ENCODE assay signal across 22 mouse cellular contexts in genomic region chr14:21636548-21636947, GRCm38 (mm10).
DNase-seq lines count a peak whose midpoint lies in the region; ATAC-seq lines count a peak whose summit lies in the region.
"Had no signal": no experiment of that assay in that cellular context is flagged by ENCODE, and none has a peak within 500 bp of the region (broad histone marks: within the 10 kb centered on the region; RNA-seq: fewer than 3 reads in every experiment).

No protein-coding gene starts in this region.

- peak; percentile 47; the same call in 1 of the 2 replicates for ATAC-seq in frontal cortex, adult (ENCODE audit: low TSS enrichment)
- ATAC-seq in intestine, embryonic 14.5 days (replicated peaks; ENCODE audit: low FRiP score, low TSS enrichment, low read depth) = no peak
- ATAC-seq in intestine, embryonic 16.5 days = no peak
- ATAC-seq in common myeloid progenitor, adult 5-6 weeks (replicated peaks; ENCODE audit: low read depth, poor library complexity, severe bottlenecking) = 0 out of 2 replicates have a peak, but pooled peaks have one; percentile 39
- no peak for ATAC-seq in granulocyte monocyte progenitor cell, adult 5-6 weeks (replicated peaks; ENCODE audit: poor library complexity, severe bottlenecking)
- ATAC-seq: forebrain, embryonic 14.5 days; liver, postnatal 0 days had no signal

- H3K9ac ChIP-seq in intestine, embryonic 14.5 days (ENCODE audit: low read length) = no peak overlapping the region
- no peak overlapping the region for H3K9ac ChIP-seq in intestine, embryonic 16.5 days (ENCODE audit: low read depth, low read length)
- H3K9ac ChIP-seq: embryonic facial prominence, embryonic 13.5 days; hindbrain, embryonic 14.5 days; liver, postnatal 0 days; neural tube, embryonic 13.5 days; stomach, embryonic 15.5 days had no signal

- H3K36me3 ChIP-seq in intestine, embryonic 14.5 days (ENCODE audit: control insufficient read depth, insufficient read depth, low read length) = peaks cover 33% of the 10 kb centered on the region
- peaks cover 3% of the 10 kb centered on the region; the same call in 1 of the 2 replicates for H3K36me3 ChIP-seq in intestine, embryonic 16.5 days (ENCODE audit: control insufficient read depth, insufficient read depth, low read length)

- no peak overlapping the region for H3K4me2 ChIP-seq in intestine, embryonic 14.5 days (ENCODE audit: low read length)
- no peak overlapping the region for H3K4me2 ChIP-seq in intestine, embryonic 16.5 days (ENCODE audit: low read depth, low read length)
- H3K4me2 ChIP-seq: embryonic facial prominence, embryonic 13.5 days; heart, embryonic 11.5 days; hindbrain, embryonic 14.5 days; neural tube, embryonic 13.5 days; stomach, embryonic 15.5 days had no signal

- WGBS in intestine, embryonic 14.5 days = 79% methylated on average over 6 of the region's 6 CpGs
- 78% methylated on average over 6 of the region's 6 CpGs for WGBS in intestine, embryonic 16.5 days

- no peak overlapping the region for H3K27ac ChIP-seq in intestine, embryonic 14.5 days (ENCODE audit: low read depth)
- no peak overlapping the region for H3K27ac ChIP-seq in intestine, embryonic 16.5 days (ENCODE audit: low read length)
- H3K27ac ChIP-seq: embryonic facial prominence, embryonic 13.5 days; hindbrain, embryonic 14.5 days; limb, embryonic 10.5 days; neural tube, embryonic 13.5 days; stomach, embryonic 15.5 days had no signal

- H3K27me3 ChIP-seq in intestine, embryonic 14.5 days (replicated peaks; ENCODE audit: control insufficient read depth, insufficient read depth, low read length) = no peaks in the 10 kb centered on the region
- no peaks in the 10 kb centered on the region for H3K27me3 ChIP-seq in intestine, embryonic 16.5 days (replicated peaks; ENCODE audit: control insufficient read depth, insufficient read depth, low read length)
- H3K27me3 ChIP-seq: embryonic facial prominence, embryonic 13.5 days; neural tube, embryonic 13.5 days; stomach, embryonic 15.5 days had no signal

- no peaks in the 10 kb centered on the region for H3K9me3 ChIP-seq in intestine, embryonic 14.5 days (ENCODE audit: control insufficient read depth, low read length)
- H3K9me3 ChIP-seq in intestine, embryonic 16.5 days (ENCODE audit: control insufficient read depth, low read length) = no peaks in the 10 kb centered on the region
- H3K9me3 ChIP-seq: embryonic facial prominence, embryonic 13.5 days; limb, embryonic 10.5 days; neural tube, embryonic 13.5 days; stomach, embryonic 15.5 days had no signal

- no peaks in the 10 kb centered on the region; the same call in 1 of the 2 replicates for H3K4me1 ChIP-seq in intestine, embryonic 14.5 days (replicated peaks; ENCODE audit: control insufficient read depth, insufficient read depth, low read length)
- H3K4me1 ChIP-seq in intestine, embryonic 16.5 days (ENCODE audit: control insufficient read depth, insufficient read depth, low read length) = no peaks in the 10 kb centered on the region
- H3K4me1 ChIP-seq: neural tube, embryonic 13.5 days; stomach, embryonic 15.5 days had no signal

- H3K4me3 ChIP-seq in intestine, embryonic 14.5 days (ENCODE audit: low read depth, low read length) = no peak overlapping the region
- no peak overlapping the region for H3K4me3 ChIP-seq in intestine, embryonic 16.5 days (ENCODE audit: low read length)
- H3K4me3 ChIP-seq: embryonic facial prominence, embryonic 13.5 days; limb, embryonic 10.5 days; neural tube, embryonic 13.5 days; stomach, embryonic 15.5 days had no signal

- DNase-seq in frontal cortex, postnatal 10 days (ENCODE audit: low spot score in 2 of 2) = no peak
- peak; percentile 18 for DNase-seq in intestine, embryonic 14.5 days (ENCODE audit: low spot score)
- DNase-seq in 416B (ENCODE audit: low read depth) = peak; percentile 59
- no peak for DNase-seq in heart, postnatal 4 days
- DNase-seq: cerebellum, adult 8-10 months; heart, postnatal 14 days; kidney, adult 18-20 months; kidney, postnatal 10 days; liver, postnatal 0 days; lung, postnatal 14 days; right cerebral cortex, postnatal 25 days had no signal

Comparison
In these comparisons a context has a peak if more than half of its experiments do, and no peak if none do; other contexts are left out.
1. ATAC-seq: peak in frontal cortex, adult (single experiment) and common myeloid progenitor, adult 5-6 weeks (single experiment); none in intestine, embryonic 14.5 days (single experiment), intestine, embryonic 16.5 days (single experiment) and granulocyte monocyte progenitor cell, adult 5-6 weeks (single experiment).
2. DNase-seq: peak in intestine, embryonic 14.5 days (single experiment) and 416B (single experiment); none in frontal cortex, postnatal 10 days (0 of 2) and heart, postnatal 4 days (single experiment).